30 mouse cellular contexts compared by ENCODE assay signal in the genomic region with DNA sequence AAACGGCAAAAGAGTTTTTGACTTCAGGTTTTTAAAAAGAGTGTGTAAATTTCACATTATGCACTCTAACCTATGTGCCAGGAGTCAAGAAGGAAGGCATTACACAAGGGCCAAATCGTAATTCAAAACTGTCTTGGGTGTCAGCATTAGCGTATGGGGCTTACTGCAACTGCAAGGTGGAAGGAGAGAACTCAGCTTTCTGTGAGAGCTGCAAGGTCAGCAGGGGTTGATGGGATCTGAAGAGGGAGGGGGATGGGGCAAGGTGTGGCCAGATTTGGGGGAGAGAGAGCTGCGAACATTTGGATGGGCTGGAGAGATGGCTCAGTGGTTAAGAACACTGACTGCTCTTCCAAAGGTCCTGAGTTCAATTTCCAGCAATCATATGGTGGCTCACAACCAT. TPM values are rescaled to one million over a fixed set of nuclear protein-coding genes. Genes with fewer than 3 reads are reported as not detected.
DNase-seq lines count a peak whose midpoint lies in the region.
"Had no signal": no experiment of that assay in that cellular context is flagged by ENCODE, and none has a peak within 500 bp of the region (broad histone marks: within the 10 kb centered on the region; RNA-seq: fewer than 3 reads in every experiment).

No protein-coding gene starts in this region.

- H3K27me3 ChIP-seq in hindbrain, embryonic 10.5 days (ENCODE audit: insufficient read depth, poor library complexity, severe bottlenecking): peaks cover 2% of the 10 kb centered on the region; the same call in 1 of the 2 replicates

- H3K27ac ChIP-seq in hindbrain, embryonic 10.5 days: no peak overlapping the region

- no peak overlapping the region for H3K4me3 ChIP-seq in hindbrain, embryonic 10.5 days

- peak; percentile 53 for DNase-seq in heart, adult 11 months
- no peak for DNase-seq in heart, postnatal 25 days (ENCODE audit: low spot score)
- DNase-seq in ES-CJ7 (ENCODE audit: low read depth, low spot score) (peak; percentile 55), R1 (ENCODE audit: low read depth, low spot score) (peak; percentile 21), adipocyte (ENCODE audit: low spot score) (peak; percentile 1)
- no peak for DNase-seq in kidney, postnatal 4 days
- no peak for DNase-seq in urinary bladder, postnatal 10 days (ENCODE audit: low spot score)
- no peak for DNase-seq in hindbrain, embryonic 10.5 days (ENCODE audit: low spot score)
- DNase-seq: adrenal gland, adult 2 months; adrenal gland, adult 8-10 months; adrenal gland, postnatal 10 days; adrenal gland, postnatal 14 days; adrenal gland, postnatal 25 days; adrenal gland, postnatal 36 days; B cell, adult 2 months; cerebellum, adult 11 months; cerebellum, adult 11-12 months; cerebellum, adult 18-20 months; cerebellum, adult 2 months; cerebellum, adult 8-10 months had no signal

- no peaks in the 10 kb centered on the region for H3K4me1 ChIP-seq in hindbrain, embryonic 10.5 days (replicated peaks)

- intact Hi-C loops in heart, postnatal 25 days (cut with DNase I): no loop called here

- 84% methylated on average over 4 of the region's 4 CpGs for WGBS in hindbrain, embryonic 10.5 days

- H3K36me3 ChIP-seq in hindbrain, embryonic 10.5 days: no peaks in the 10 kb centered on the region
- H3K36me3 ChIP-seq: G1E had no signal

- peaks cover 28% of the 10 kb centered on the region; the same call in 1 of the 2 replicates for H3K9me3 ChIP-seq in hindbrain, embryonic 10.5 days

RNA-seq across cellular contexts. Expression of gene Gm5114, which starts 27.4 kb away (rescaled TPM):
- total RNA-seq in heart, postnatal 25 days (2021): not detected
- not detected in 2 replicates for polyA plus RNA-seq in hindbrain, embryonic 10.5 days (2016; fragmentation: Nextera tagmentation; extraction: Ambion mirVana)
- total RNA-seq: adrenal gland, adult 18-20 months; adrenal gland, adult 2 months; adrenal gland, adult 8-10 months; adrenal gland, postnatal 10 days; adrenal gland, postnatal 14 days; adrenal gland, postnatal 25 days; adrenal gland, postnatal 36 days; adrenal gland, postnatal 4 days; CH12.LX; G1E; MEL had no signal
- polyA plus RNA-seq: activated CD4-positive, CD25-positive, alpha-beta regulatory T cell, adult 4 months; adrenal gland, adult 2 months; brain, embryonic 14.5 days; C2C12; CD4-positive, CD25-positive, alpha-beta regulatory T cell, adult 4 months; cerebellum, adult 2 months; G1E; Patski had no signal

Comparison
In these comparisons a context has a peak if more than half of its experiments do, and no peak if none do; other contexts are left out.
1. DNase-seq: peak in heart, adult 11 months (single experiment), ES-CJ7 (single experiment), R1 (single experiment) and adipocyte (single experiment); none in heart, postnatal 25 days (single experiment), kidney, postnatal 4 days (0 of 2), urinary bladder, postnatal 10 days (single experiment) and hindbrain, embryonic 10.5 days (single experiment).